Mouse (Mus musculus) kidney, postnatal 0 days (tissue): Measurements from ENCODE around the gene Tprn. TPM values are rescaled to one million over a fixed set of nuclear protein-coding genes. Genes with fewer than 3 reads are reported as not detected.

Experiments used
- ATAC-seq: fragments of 200-750 bp; cut with Nextera tagmentation; replicated peaks from 2 replicates; pipeline ENCODE4 v1.8.0; 2017; ENCODE audit warnings: low read depth, moderate number of reproducible peaks, moderate TSS enrichment, moderate library complexity; ENCODE audit not compliant: low FRiP score
- DNase-seq: peaks from one replicate; pipeline ENCODE4 v3.0.0-alpha.2; 2016; ENCODE audit warnings: low spot score
- H3K27ac ChIP-seq: fragments of 300-500 bp; sonication (generic); 2 replicates; pipeline ENCODE4 v1.5.1; 2014; ENCODE audit warnings: mild to moderate bottlenecking
- H3K27me3 ChIP-seq: fragments of 300-500 bp; sonication (generic); 2 replicates; pipeline ENCODE4 v1.6.1; 2014; ENCODE audit warnings: low read length, mixed read lengths; ENCODE audit not compliant: insufficient read depth
- H3K36me3 ChIP-seq: fragments of 300-500 bp; sonication (generic); 2 replicates; pipeline ENCODE4 v1.6.1; 2014; ENCODE audit warnings: low read length, mixed read lengths; ENCODE audit not compliant: insufficient read depth
- H3K4me1 ChIP-seq: fragments of 300-500 bp; sonication (generic); replicated peaks from 2 replicates; pipeline ENCODE4 v1.6.1; 2014; ENCODE audit warnings: antibody characterized with exemption, low read length, mixed read lengths; ENCODE audit not compliant: insufficient read depth
- H3K4me2 ChIP-seq: fragments of 300-500 bp; sonication (generic); 2 replicates; pipeline ENCODE4 v1.6.1; 2014; ENCODE audit warnings: mild to moderate bottlenecking, low read length, moderate library complexity, mixed read lengths
- H3K4me3 ChIP-seq: fragments of 300-500 bp; sonication (generic); replicated peaks from 2 replicates; pipeline ENCODE4 v1.5.1; 2014; ENCODE audit warnings: low read depth, low read length
- H3K9ac ChIP-seq: fragments of 300-500 bp; sonication (generic); 2 replicates; pipeline ENCODE4 v1.6.1; 2014; ENCODE audit warnings: low read depth, low read length
- H3K9me3 ChIP-seq: fragments of 300-500 bp; sonication (generic); replicated peaks from 2 replicates; pipeline ENCODE4 v1.6.1; 2016; ENCODE audit warnings: low read length, inconsistent platforms, mixed read lengths
- CTCF ChIP-seq: IDR thresholded peaks from 2 replicates; pipeline ENCODE4 v1.5.1; 2016; ENCODE audit warnings: antibody characterized with exemption, low read depth, mild to moderate bottlenecking, moderate library complexity
- WGBS: fragments of 180-500 bp; shearing (Covaris S2); extraction: QIAGEN DNeasy Blood & Tissue Kit; methylation state at CpG from one replicate; pipeline ENCODE4 v1.1.7; 2014; 5-methylcytosine and 5-hydroxymethylcytosine counted together
- polyA plus RNA-seq: library from polyadenylated mRNA; unstranded; fragments of >200 nt; fragmentation: Nextera tagmentation; extraction: Ambion mirVana; gene quantifications from 2 replicates; pipeline ENCODE4 v1.2.1, GENCODE M21; 2015

Gene Tprn
- polyA plus RNA-seq = 17.1 and 18.0 TPM in 2 replicates

- peaks cover 32% of the 10 kb centered on the region for H3K4me1 ChIP-seq
- H3K27ac ChIP-seq = peak within 1 kb of the TSS; percentile 70
- ATAC-seq = peak; percentile 95
These were observed at the start of gene Tprn for GRCm38 (mm10) chr2:25262291-25262767. Gene Tprn, plus strand, starts transcription at chr2:25262618.

GRCm38 (mm10) chr2:25213266-25213865, 49.1 kb upstream of the Tprn start:
- H3K4me2 ChIP-seq = no peak overlapping the region
- 0 out of 2 replicates have a peak, but pooled peaks cover under 1% of the 10 kb centered on the region for H3K36me3 ChIP-seq
- no peak overlapping the region for H3K4me3 ChIP-seq
- no peak overlapping the region for H3K27ac ChIP-seq
- TF ChIP-seq CTCF = no peak
- no peak for DNase-seq
- ATAC-seq = no peak
- H3K9ac ChIP-seq = no peak overlapping the region
- H3K9me3 ChIP-seq = no peaks in the 10 kb centered on the region
- H3K4me1 ChIP-seq = peaks cover 10% of the 10 kb centered on the region
- 67% methylated on average over 23 of the region's 23 CpGs for WGBS
- H3K27me3 ChIP-seq = no peaks in the 10 kb centered on the region

More at GRCm38 (mm10) chr2:25262291-25262767, at the start of gene Tprn:
- no peaks in the 10 kb centered on the region for H3K27me3 ChIP-seq
- peak within 1 kb of the TSS; percentile 99 for H3K4me2 ChIP-seq
- H3K4me3 ChIP-seq = peak within 1 kb of the TSS; percentile 62
- H3K9ac ChIP-seq = peak within 1 kb of the TSS; percentile 75
- no peaks in the 10 kb centered on the region for H3K36me3 ChIP-seq
- H3K9me3 ChIP-seq = no peaks in the 10 kb centered on the region
- DNase-seq = peak; percentile 99
- under 1% methylated on average over 39 of the region's 39 CpGs for WGBS
- no peak for TF ChIP-seq CTCF

DNA sequence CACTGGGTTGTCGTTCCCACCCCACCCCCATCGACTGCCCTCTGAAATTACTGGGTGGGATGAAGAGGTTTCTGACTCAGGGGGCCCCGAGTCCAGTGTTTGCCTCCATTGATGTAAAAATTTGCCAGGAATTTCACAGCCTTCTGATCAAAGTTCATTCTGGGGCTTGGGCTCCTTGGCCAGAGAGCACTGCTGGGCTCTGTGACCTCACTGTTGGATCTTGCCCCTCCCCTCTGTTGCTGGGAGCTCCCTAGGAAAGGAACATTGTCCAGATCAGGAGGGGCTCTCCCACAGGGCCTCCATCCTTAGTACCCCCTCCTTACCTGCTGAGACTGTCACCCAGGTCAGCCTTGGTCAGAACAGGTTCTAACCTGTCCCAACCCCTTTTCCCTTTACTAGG, 48.0 kb upstream of the Tprn start, which contains the start of gene Stpg3:
Gene Stpg3, minus strand, starts transcription at position 194 of the 400 bp plus-strand sequence.
- Histone ChIP-seq H3K27ac (no peak within 1 kb of the TSS), H3K36me3 (no peaks in the 10 kb centered on the region), H3K9ac (no peak within 1 kb of the TSS), H3K9me3 (no peaks in the 10 kb centered on the region), H3K4me3 (no peak within 1 kb of the TSS), H3K4me1 (peaks cover 10% of the 10 kb centered on the region), H3K4me2 (no peak within 1 kb of the TSS), H3K27me3 (no peaks in the 10 kb centered on the region)
- no peak for TF ChIP-seq CTCF
- peak; percentile 13 for DNase-seq
- ATAC-seq = 0 out of 2 replicates have a peak, but pooled peaks have one; percentile 47
- 52% methylated on average over 3 of the region's 3 CpGs for WGBS

- Histone ChIP-seq H3K27me3 (no peaks in the 10 kb centered on the region), H3K4me2 (no peak overlapping the region), H3K4me1 (no peaks in the 10 kb centered on the region), H3K27ac (no peak overlapping the region), H3K4me3 (no peak overlapping the region), H3K36me3 (0 out of 2 replicates have a peak, but pooled peaks cover 4% of the 10 kb centered on the region), H3K9me3 (no peaks in the 10 kb centered on the region), H3K9ac (no peak overlapping the region)
- ATAC-seq = no peak
- DNase-seq = no peak
- TF ChIP-seq CTCF = no peak
- WGBS = 56% methylated on average over 2 of the region's 2 CpGs
These were observed 44.8 kb upstream of the Tprn start for GRCm38 (mm10) chr2:25217666-25218065.

DNA sequence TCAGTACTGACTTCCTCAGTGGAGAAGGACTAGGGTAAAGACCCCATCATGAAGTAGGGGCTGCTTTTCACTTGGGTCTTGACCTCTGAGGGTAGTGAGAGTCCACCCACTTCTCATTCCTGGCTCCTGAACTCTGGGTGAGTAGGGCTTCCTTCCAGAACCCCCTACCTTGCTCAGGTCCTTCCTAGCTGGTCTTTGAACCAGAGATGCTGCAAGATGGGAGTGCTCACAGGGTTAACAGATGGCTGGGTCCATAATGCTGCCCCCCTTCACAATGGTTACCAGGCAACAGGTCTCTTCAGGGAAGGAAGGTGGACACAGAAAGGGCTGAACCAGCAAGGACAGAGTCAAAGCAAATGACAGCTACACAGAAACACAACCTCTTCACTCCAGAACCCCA, 44.0 kb upstream of the Tprn start, which contains the start of gene Fam166a:
Gene Fam166a, plus strand, starts transcription at position 301 of the 400 bp plus-strand sequence.
- no peaks in the 10 kb centered on the region for H3K27me3 ChIP-seq
- TF ChIP-seq CTCF = no peak
- 0 out of 2 replicates have a peak, but pooled peaks cover 4% of the 10 kb centered on the region for H3K36me3 ChIP-seq
- no peaks in the 10 kb centered on the region for H3K9me3 ChIP-seq
- H3K4me1 ChIP-seq = no peaks in the 10 kb centered on the region
- DNase-seq (no peak), ATAC-seq (no peak)
- no peak within 1 kb of the TSS for H3K4me2 ChIP-seq
- no peak within 1 kb of the TSS for H3K27ac ChIP-seq
- H3K4me3 ChIP-seq = no peak within 1 kb of the TSS
- H3K9ac ChIP-seq = no peak within 1 kb of the TSS

DNA sequence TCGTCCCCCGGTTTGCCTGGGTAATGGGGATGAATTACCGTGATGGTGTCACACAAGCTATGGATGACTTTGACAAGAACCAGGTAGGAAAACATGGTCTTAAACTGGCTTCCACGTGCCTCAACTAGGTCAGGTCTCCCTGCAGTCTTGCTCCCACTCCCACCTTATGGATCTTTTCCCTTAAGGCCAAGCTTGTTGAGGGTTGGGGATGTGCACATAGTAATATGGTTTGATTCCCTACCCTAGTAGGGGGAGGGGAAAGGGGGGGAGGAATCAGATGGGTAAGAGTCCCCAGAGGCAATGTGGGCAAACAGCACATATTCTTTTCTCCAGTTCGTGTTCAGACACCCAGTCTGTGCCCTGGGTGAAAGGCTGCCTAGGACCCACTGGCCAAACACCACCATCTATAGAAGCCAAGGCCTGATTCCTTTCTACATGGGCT, 41.1 kb upstream of the Tprn start:
- Histone ChIP-seq H3K9ac (no peak overlapping the region), H3K27me3 (no peaks in the 10 kb centered on the region), H3K4me1 (peaks cover 6% of the 10 kb centered on the region), H3K36me3 (0 out of 2 replicates have a peak, but pooled peaks cover 4% of the 10 kb centered on the region), H3K27ac (no peak overlapping the region), H3K9me3 (no peaks in the 10 kb centered on the region), H3K4me3 (no peak overlapping the region), H3K4me2 (no peak overlapping the region)
- TF ChIP-seq CTCF = no peak
- no peak for DNase-seq
- no peak for ATAC-seq
- WGBS = 72% methylated on average over 5 of the region's 5 CpGs
